Mouse (Mus musculus): ENCODE results near the gene Arl15.

Gene Arl15

GRCm38 (mm10) chr13:113802571-113802970 is 8.3 kb downstream of the Arl15 start:
- DNase-seq = no peak

GRCm38 (mm10) chr13:113811141-113811540 is 16.8 kb downstream of the Arl15 start:
- DNase-seq = no peak

GRCm38 (mm10) chr13:113811910-113812592 is 17.7 kb downstream of the Arl15 start:
- DNase-seq = no peak

- no peak for DNase-seq
Observed at GRCm38 (mm10) chr13:113812593-113812975, 18.3 kb downstream of the Arl15 start.

GRCm38 (mm10) chr13:113814121-113814520 is 19.8 kb downstream of the Arl15 start:
- DNase-seq = no peak

GRCm38 (mm10) chr13:113815697-113816420 is 21.6 kb downstream of the Arl15 start:
- no peak for DNase-seq

- no peak for DNase-seq
Observed at GRCm38 (mm10) chr13:113816421-113816810, 22.1 kb downstream of the Arl15 start.

- no peak for DNase-seq
Observed at GRCm38 (mm10) chr13:113819006-113819405, 24.7 kb downstream of the Arl15 start.

- no peak for DNase-seq
Observed at GRCm38 (mm10) chr13:113820176-113820575, 25.9 kb downstream of the Arl15 start.

GRCm38 (mm10) chr13:113821891-113822290 is 27.6 kb downstream of the Arl15 start:
- DNase-seq = no peak

- no peak for DNase-seq
Observed at GRCm38 (mm10) chr13:113824027-113824426, 29.7 kb downstream of the Arl15 start.

GRCm38 (mm10) chr13:113828633-113829032 is 34.3 kb downstream of the Arl15 start:
- no peak for DNase-seq

- DNase-seq = no peak
Observed at GRCm38 (mm10) chr13:113829079-113829478, 34.8 kb downstream of the Arl15 start.

GRCm38 (mm10) chr13:113830805-113831204 is 36.5 kb downstream of the Arl15 start:
- DNase-seq = no peak

GRCm38 (mm10) chr13:113832947-113833346 is 38.6 kb downstream of the Arl15 start:
- DNase-seq = no peak

GRCm38 (mm10) chr13:113835921-113836320 is 41.6 kb downstream of the Arl15 start:
- DNase-seq = no peak

- DNase-seq = no peak
Observed at GRCm38 (mm10) chr13:113838601-113839576, 44.6 kb downstream of the Arl15 start.

GRCm38 (mm10) chr13:113840421-113840820 is 46.1 kb downstream of the Arl15 start:
- DNase-seq = no peak

- no peak for DNase-seq
Observed at GRCm38 (mm10) chr13:113842411-113843309, 48.4 kb downstream of the Arl15 start.

- no peak for DNase-seq
Observed at GRCm38 (mm10) chr13:113843310-113843649, 49.0 kb downstream of the Arl15 start.

GRCm38 (mm10) chr13:113843901-113844300 is 49.6 kb downstream of the Arl15 start:
- DNase-seq = no peak

GRCm38 (mm10) chr13:113844717-113845116 is 50.4 kb downstream of the Arl15 start:
- no peak for DNase-seq

Measured in thymus, postnatal 25 days (tissue).